Mouse (Mus musculus): ENCODE results near the gene Zfp277. TPM values are rescaled to one million over a fixed set of nuclear protein-coding genes. Genes with fewer than 3 reads are reported as not detected.

Gene Zfp277
- total RNA-seq, 4 experiments from 2014 or later: 7.0 to 8.7 (median 8.0) TPM

Other genes with a start within 250 kb of the Zfp277 start
- gene Lsmem1, start 246.4 kb downstream of the Zfp277 start, total RNA-seq (2022): 10 to 100 TPM; 64.2 to 78.9 (median 74.6) TPM
- gene Ifrd1, start 197.4 kb downstream of the Zfp277 start, total RNA-seq (2022): 100 to 1,000 TPM in 2 of 4 experiments, 10 to 100 TPM in 2; 93.1 to 126 (median 105) TPM
- 10 to 100 TPM in 2 of 4 experiments, 1 to 10 TPM in 2; 7.9 to 11.6 (median 9.4) TPM for gene Dock4, start 50 bp upstream of the Zfp277 start, total RNA-seq (2022)

Measured in gastrocnemius, adult 8-10 months (tissue).